Mouse (Mus musculus) forebrain, embryonic 12.5 days (tissue): Measurements from ENCODE around the gene Rcbtb2. TPM values are rescaled to one million over a fixed set of nuclear protein-coding genes. Genes with fewer than 3 reads are reported as not detected.
A peak's percentile ranks its signal among the peaks of the same experiment; 100 is the strongest.

ENCODE experiments used
- ATAC-seq: fragments of 200-750 bp; cut with Nextera tagmentation; 2 replicates; pipeline ENCODE4 v1.8.0; 2017; ENCODE audit warnings: moderate TSS enrichment; ENCODE audit not compliant: low FRiP score
- H3K27ac ChIP-seq: fragments of 300-500 bp; sonication (generic); 2 replicates; pipeline ENCODE4 v1.5.1; 2016; ENCODE audit warnings: mild to moderate bottlenecking
- H3K27me3 ChIP-seq: fragments of 300-500 bp; sonication (generic); 2 replicates; pipeline ENCODE4 v1.6.1; 2016; ENCODE audit warnings: mild to moderate bottlenecking
- H3K36me3 ChIP-seq: fragments of 300-500 bp; sonication (generic); replicated peaks from 2 replicates; pipeline ENCODE4 v1.6.1; 2016; ENCODE audit warnings: mild to moderate bottlenecking
- H3K4me1 ChIP-seq: fragments of 300-500 bp; sonication (generic); 2 replicates; pipeline ENCODE4 v1.6.1; 2016
- H3K4me2 ChIP-seq: fragments of 300-500 bp; sonication (generic); 2 replicates; pipeline ENCODE4 v1.6.1; 2016; ENCODE audit warnings: mild to moderate bottlenecking, moderate library complexity
- H3K4me3 ChIP-seq: fragments of 300-500 bp; sonication (generic); replicated peaks from 2 replicates; pipeline ENCODE4 v1.5.1; 2016; ENCODE audit warnings: mild to moderate bottlenecking
- H3K9ac ChIP-seq: fragments of 300-500 bp; sonication (generic); 2 replicates; pipeline ENCODE4 v1.6.1; 2016; ENCODE audit warnings: mild to moderate bottlenecking
- H3K9me3 ChIP-seq: fragments of 300-500 bp; sonication (generic); 2 replicates; pipeline ENCODE4 v1.6.1; 2016
- WGBS: fragments of 180-500 bp; shearing (Covaris S2); methylation state at CpG from one replicate; pipeline ENCODE4 v1.1.7; 2016; 5-methylcytosine and 5-hydroxymethylcytosine counted together
- polyA plus RNA-seq: library from polyadenylated mRNA; unstranded; fragments of >200 nt; fragmentation: Nextera tagmentation; extraction: Ambion mirVana; gene quantifications from 2 replicates; pipeline ENCODE4 v1.2.1, GENCODE M21; 2016

Gene Rcbtb2
- polyA plus RNA-seq, 1 experiment from 2014 or later, result 136 TPM

DNA sequence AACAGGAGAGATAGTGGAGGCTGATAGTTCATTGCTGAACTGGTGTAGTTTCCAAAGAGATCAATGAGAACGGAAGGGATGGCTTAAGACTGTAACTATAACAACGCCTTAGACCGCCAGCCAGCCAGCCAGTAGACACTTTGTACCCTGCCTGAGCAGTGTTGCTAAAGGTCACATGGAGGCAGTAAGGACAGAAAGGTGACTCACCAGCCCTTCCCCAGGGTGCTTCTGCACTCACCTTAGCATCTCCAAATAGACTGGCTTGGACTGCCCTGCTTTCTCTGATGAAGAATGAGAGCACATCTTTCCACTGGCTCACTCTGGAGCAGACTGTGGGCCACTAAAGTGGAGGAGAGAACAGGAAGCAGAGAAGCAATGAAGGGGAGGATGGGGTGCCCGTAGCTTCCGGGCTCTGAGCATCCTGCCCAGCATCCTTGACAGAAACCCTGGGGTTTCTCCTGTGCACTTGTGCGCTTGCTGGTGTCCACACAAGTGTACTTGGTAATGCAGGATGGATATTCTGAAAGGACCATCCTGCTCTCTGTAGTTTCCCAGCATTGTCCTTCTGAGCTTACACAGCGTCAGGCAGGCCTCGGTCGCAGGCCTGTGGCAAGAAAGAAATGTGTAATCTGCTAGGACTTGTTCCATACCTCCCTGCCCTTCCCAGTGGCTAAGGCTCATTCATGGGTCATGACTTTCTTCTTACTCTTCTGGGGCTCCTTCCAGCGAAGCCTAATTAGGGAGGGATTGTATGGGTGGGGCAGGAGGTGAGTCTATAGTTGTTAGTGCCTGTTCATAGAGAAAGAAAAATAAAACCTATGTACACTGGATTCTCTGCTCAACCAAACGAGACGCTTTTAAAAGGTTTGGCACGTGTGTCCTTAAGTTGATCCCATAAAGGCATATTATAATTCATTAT, 47.3 kb downstream of the Rcbtb2 start:
- no peak overlapping the region for H3K4me2 ChIP-seq
- WGBS, result 76% methylated on average over 13 of the region's 13 CpGs
- H3K27ac ChIP-seq, result no peak overlapping the region
- ATAC-seq, result no peak
- no peak overlapping the region for H3K9ac ChIP-seq
- no peaks in the 10 kb centered on the region for H3K27me3 ChIP-seq
- peaks cover 80% of the 10 kb centered on the region for H3K36me3 ChIP-seq
- H3K9me3 ChIP-seq, result no peaks in the 10 kb centered on the region
- H3K4me1 ChIP-seq, result no peaks in the 10 kb centered on the region
- no peak overlapping the region for H3K4me3 ChIP-seq

DNA sequence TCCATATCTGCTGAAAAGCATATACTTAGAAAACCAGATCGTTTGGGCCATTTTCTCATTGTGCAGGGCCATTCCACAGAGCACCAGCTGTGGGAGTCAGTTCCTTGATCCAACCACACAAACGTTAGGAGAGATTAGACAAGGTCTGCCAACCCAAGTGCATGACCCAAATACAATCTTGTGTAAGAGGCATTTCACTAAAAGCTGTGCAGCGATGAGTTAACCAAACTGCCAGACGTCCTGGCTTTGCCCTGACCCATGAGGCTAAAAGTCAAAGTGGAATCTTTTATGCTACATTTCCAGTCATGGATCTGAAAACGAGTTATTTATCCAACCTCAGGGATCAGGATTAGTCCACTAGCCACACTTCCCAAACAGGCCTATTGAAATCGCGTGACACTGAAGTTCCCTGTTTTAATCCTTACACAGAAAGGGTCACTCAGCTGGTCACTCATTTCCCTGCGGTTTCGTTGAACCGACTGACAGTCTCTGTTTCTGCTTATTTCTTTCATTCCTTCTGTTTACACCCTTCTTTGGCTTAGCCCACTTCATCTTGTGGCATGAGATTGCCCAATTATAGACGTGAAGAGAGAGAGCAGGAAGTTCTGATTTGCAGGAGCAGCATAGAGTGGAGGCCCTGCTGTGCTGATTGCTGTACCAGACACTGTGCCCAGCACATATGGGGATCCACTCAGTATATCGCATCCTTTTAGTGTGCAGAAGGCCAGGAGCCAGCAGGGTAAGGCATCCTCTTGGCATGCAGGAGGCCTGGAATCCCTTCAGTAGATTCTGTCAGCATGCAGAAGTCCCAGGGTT, 49.6 kb downstream of the Rcbtb2 start:
- no peak overlapping the region for H3K4me3 ChIP-seq
- no peaks in the 10 kb centered on the region for H3K9me3 ChIP-seq
- H3K4me2 ChIP-seq, result no peak overlapping the region
- WGBS, result 47% methylated on average over 12 of the region's 12 CpGs
- H3K36me3 ChIP-seq, result peaks cover 83% of the 10 kb centered on the region
- no peak overlapping the region for H3K27ac ChIP-seq
- H3K4me1 ChIP-seq, result no peaks in the 10 kb centered on the region
- no peak overlapping the region for H3K9ac ChIP-seq
- no peaks in the 10 kb centered on the region for H3K27me3 ChIP-seq
- no peak for ATAC-seq

DNA sequence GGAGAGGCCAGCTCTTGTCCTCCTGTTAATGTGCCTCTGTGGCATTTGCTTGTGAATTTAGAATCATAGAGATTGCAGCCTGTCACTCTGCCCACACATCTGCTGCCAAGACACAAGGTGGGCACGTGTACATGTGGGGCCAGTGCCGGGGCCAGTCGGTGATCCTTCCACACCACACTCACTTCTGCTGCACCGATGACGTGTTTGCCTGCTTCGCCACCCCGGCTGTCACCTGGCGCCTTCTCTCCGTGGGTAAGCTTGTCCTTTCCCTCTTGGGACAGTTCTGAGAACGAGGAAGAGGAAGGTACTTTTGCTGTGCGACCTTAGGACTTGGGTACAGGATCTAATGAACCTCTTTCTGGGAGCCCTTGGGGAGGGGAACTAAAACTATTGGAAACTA, 50.8 kb downstream of the Rcbtb2 start:
- Histone ChIP-seq H3K27me3 (no peaks in the 10 kb centered on the region), H3K9ac (no peak overlapping the region), H3K4me3 (no peak overlapping the region), H3K27ac (0 out of 2 replicates have a peak overlapping the region, but pooled peaks have one; percentile 5), H3K9me3 (no peaks in the 10 kb centered on the region), H3K4me1 (no peaks in the 10 kb centered on the region), H3K36me3 (peaks cover 82% of the 10 kb centered on the region), H3K4me2 (no peak overlapping the region)
- 88% methylated on average over 11 of the region's 11 CpGs for WGBS
- no peak for ATAC-seq

DNA sequence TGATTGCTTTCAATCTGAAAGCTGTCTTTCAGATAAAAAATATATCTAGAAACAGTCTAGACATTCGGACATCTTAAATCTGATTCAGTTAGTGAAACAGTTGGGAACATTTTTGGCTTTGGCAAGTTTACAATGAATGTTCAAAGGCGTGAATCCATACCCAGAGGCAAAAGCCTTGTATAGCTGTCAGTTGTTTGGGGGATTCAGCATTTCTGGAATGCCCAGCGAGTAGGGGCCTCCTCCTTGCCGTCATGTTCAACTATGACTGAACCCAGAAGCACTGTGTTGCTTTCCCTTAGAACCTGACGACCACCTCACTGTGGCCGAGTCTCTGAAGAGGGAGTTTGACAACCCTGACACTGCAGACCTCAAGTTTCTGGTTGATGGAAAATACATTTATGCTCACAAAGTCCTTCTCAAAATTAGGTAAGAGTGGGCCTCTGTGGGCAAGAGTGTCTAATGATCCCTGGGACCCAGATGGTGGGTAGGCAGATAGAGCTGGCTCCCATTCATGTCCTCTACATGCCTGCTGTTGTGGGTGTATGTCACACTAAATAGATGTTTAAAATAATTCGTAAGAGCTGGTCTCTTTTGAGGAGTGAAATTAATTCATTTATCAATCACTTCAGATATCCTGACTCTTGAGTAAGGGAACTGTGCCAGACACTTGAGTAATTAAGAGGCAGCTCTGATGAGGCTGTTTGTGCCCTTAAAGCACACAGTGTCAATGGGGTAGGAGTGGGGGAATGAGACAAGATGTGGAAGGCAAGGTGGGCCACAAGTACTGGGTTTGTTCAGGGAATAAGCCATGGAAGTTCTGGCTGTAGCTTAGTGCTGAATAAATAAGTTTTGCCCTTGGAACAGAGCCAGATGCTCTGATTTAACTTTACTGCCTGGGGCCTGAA, 51.5 kb downstream of the Rcbtb2 start:
- H3K4me2 ChIP-seq, result no peak overlapping the region
- no peak overlapping the region for H3K4me3 ChIP-seq
- peak; percentile 39; the same call in 1 of the 2 replicates for ATAC-seq
- H3K4me1 ChIP-seq, result no peaks in the 10 kb centered on the region
- H3K36me3 ChIP-seq, result peaks cover 87% of the 10 kb centered on the region
- H3K27me3 ChIP-seq, result no peaks in the 10 kb centered on the region
- no peak overlapping the region for H3K9ac ChIP-seq
- H3K27ac ChIP-seq, result no peak overlapping the region
- no peaks in the 10 kb centered on the region for H3K9me3 ChIP-seq
- 77% methylated on average over 7 of the region's 7 CpGs for WGBS

DNA sequence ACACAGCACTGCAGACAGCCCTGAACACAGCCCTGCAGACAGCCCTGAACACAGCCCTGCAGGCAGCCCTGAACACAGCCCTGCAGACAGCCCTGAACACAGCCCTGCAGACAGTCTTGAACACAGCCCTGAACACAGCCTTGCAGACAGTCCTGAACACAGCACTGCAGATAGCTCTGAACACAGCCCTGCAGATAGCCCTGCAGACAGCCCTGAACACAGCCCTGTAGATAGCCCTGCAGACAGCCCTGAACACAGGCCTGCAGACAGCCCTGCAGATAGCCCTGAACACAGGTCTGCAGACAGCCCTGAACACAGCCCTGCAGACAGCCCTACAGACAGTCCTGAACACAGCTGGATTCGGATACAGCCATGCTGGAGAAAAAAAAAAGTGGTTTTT, 52.2 kb downstream of the Rcbtb2 start:
- Histone ChIP-seq H3K36me3 (peaks cover 90% of the 10 kb centered on the region), H3K4me2 (no peak overlapping the region), H3K27ac (no peak overlapping the region)

DNA sequence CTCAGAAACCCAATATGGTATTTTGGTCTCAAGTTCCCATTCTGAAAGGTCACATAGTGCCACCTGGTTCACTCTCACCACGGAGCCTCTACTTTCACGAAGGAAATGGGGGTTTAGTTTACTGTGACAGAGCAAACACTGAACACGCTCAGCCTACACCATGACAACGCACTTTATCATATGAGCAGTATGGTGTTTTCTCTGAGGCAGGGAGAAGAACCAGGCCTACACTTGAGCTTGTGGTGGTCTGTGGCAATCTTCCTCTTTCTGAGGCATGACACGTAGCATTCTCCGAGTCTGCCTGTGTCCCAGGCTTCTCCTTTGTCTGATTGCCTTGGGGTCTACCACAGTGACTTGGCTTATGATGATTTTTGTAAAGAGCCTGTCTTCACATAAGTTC, 53.0 kb downstream of the Rcbtb2 start:
- H3K4me3 ChIP-seq, result no peak overlapping the region
- H3K27ac ChIP-seq, result no peak overlapping the region
- H3K27me3 ChIP-seq, result no peaks in the 10 kb centered on the region
- no peaks in the 10 kb centered on the region for H3K4me1 ChIP-seq
- 87% methylated on average over 6 of the region's 6 CpGs for WGBS
- no peak overlapping the region for H3K9ac ChIP-seq
- H3K9me3 ChIP-seq, result no peaks in the 10 kb centered on the region
- no peak overlapping the region for H3K4me2 ChIP-seq
- peaks cover 92% of the 10 kb centered on the region for H3K36me3 ChIP-seq
- ATAC-seq, result no peak

More for the DNA sequence above, 52.2 kb downstream of the Rcbtb2 start:
- Histone ChIP-seq H3K9me3 (no peaks in the 10 kb centered on the region), H3K27me3 (no peaks in the 10 kb centered on the region), H3K4me3 (no peak overlapping the region), H3K9ac (no peak overlapping the region), H3K4me1 (no peaks in the 10 kb centered on the region)
- no peak for ATAC-seq
- WGBS, result 90% methylated on average over 1 of the region's 1 CpGs

DNA sequence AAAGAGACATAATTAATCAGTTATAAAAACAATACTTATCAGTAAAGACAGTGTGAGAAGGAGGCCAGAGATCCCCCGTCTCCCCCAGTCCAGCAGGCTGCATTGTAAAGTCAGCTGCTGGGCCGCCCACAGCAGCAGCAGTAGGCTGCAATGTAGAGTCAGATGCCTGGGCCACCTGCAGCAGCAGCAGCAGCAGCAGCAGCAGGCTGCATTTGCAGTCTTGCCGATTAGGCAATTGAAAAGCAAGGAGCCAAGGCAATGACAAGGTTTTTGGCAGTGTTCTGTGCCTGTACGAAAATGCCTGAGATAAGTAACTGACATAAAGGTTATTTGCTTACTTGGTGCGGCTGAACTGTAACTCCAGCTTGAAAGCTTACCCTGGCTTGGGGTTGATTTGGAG, 53.4 kb downstream of the Rcbtb2 start:
- H3K4me1 ChIP-seq, result no peaks in the 10 kb centered on the region
- no peak overlapping the region for H3K9ac ChIP-seq
- H3K9me3 ChIP-seq, result no peaks in the 10 kb centered on the region
- 90% methylated on average over 5 of the region's 5 CpGs for WGBS
- H3K27ac ChIP-seq, result no peak overlapping the region
- no peak for ATAC-seq
- H3K4me3 ChIP-seq, result no peak overlapping the region
- no peak overlapping the region for H3K4me2 ChIP-seq
- H3K36me3 ChIP-seq, result peaks cover 91% of the 10 kb centered on the region
- H3K27me3 ChIP-seq, result no peaks in the 10 kb centered on the region

DNA sequence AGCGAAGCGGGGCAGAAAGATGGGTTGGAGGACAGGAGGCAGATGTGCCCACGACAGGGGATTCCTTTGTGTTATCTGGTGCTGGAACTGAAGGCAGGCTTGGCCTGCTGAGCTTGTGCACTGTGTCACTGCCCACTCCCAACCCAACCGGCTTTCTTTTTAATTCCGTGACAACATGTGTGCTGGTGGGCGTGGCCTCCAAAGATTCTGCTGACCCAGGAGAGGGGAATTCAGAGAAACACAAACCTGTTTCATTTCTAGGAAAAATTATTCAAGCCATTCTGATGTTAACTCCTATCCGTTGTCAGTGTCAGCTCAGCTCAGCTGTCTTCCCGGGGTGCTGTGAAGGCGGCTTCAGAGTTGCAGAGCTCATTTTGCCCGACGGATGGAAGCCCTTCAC, 55.1 kb downstream of the Rcbtb2 start:
- no peak for ATAC-seq
- Histone ChIP-seq H3K4me2 (no peak overlapping the region), H3K4me3 (no peak overlapping the region), H3K27ac (no peak overlapping the region), H3K9ac (no peak overlapping the region), H3K27me3 (no peaks in the 10 kb centered on the region), H3K4me1 (no peaks in the 10 kb centered on the region), H3K36me3 (peaks cover 92% of the 10 kb centered on the region), H3K9me3 (no peaks in the 10 kb centered on the region)
- WGBS, result 91% methylated on average over 11 of the region's 11 CpGs

DNA sequence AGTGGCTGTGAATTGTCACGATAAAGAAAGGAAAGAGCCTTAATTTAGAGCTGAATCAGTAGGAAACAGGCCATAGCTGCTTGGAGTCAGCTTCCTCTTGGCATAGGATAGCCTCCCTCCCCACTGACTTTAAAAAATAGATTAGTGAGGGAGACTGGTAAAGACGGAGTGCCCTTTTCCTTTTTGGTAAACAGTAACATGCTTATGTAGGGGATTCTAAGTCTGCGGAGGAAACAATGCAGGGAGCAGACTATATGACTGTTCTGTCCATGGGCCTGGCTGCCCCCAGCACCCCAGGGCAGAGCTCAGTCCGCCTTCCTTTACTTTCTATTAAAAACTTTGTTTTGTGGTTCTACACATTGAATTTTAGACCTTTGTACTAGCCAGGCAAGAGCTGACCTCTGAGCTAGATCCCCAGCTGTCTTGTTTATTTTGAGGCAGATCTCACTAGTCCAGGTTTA, 56.4 kb downstream of the Rcbtb2 start:
- WGBS, result 85% methylated on average over 4 of the region's 4 CpGs
- H3K27me3 ChIP-seq, result no peaks in the 10 kb centered on the region
- H3K9me3 ChIP-seq, result no peaks in the 10 kb centered on the region
- no peak overlapping the region for H3K9ac ChIP-seq
- H3K36me3 ChIP-seq, result peaks cover 87% of the 10 kb centered on the region
- H3K27ac ChIP-seq, result no peak overlapping the region
- H3K4me2 ChIP-seq, result no peak overlapping the region
- no peaks in the 10 kb centered on the region for H3K4me1 ChIP-seq
- no peak overlapping the region for H3K4me3 ChIP-seq
- ATAC-seq, result no peak

DNA sequence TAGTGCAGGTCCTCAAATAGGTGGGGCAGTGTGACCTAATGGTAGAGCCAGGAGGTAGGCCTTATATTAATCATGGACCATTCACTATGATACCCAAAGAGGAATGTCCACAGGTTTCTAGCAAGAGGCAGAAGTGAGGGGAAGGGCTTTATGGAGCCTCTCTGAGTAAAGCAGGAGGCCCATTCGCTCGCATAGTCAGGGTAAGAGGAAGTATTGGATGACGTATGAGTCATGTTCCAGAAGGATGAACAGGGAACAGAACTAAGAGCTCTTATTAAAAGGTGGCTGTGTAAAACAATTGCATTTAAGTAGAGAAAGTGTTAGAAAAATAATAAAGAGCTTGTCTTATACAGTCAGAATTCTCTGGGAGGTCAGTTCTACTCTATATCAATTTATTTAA, 57.8 kb downstream of the Rcbtb2 start:
- H3K36me3 ChIP-seq, result peaks cover 85% of the 10 kb centered on the region
- no peak overlapping the region for H3K9ac ChIP-seq
- WGBS, result 85% methylated on average over 3 of the region's 3 CpGs
- no peaks in the 10 kb centered on the region for H3K4me1 ChIP-seq
- ATAC-seq, result no peak
- no peak overlapping the region for H3K4me2 ChIP-seq
- H3K9me3 ChIP-seq, result no peaks in the 10 kb centered on the region
- H3K27me3 ChIP-seq, result no peaks in the 10 kb centered on the region
- H3K4me3 ChIP-seq, result no peak overlapping the region
- H3K27ac ChIP-seq, result no peak overlapping the region

DNA sequence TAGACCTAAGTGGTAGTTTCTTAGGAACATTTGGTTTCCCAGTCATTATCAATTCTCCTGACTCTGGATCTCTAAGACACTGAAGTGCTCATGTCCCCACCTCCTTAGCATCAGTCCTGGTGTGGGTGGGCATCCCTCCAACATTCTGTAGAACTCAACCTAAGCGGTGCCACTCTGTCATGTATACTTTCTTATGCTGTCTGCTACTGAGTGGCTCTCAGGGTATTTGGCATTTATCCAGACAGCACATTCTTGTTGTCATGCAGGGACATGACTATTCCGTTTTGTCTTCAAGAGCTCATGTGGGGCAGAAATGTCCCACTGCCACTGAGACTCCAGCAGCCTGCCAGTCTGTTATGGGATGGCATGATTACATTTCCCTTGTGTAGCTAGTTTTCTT, 58.3 kb downstream of the Rcbtb2 start:
- Histone ChIP-seq H3K4me3 (no peak overlapping the region), H3K9me3 (no peaks in the 10 kb centered on the region), H3K9ac (no peak overlapping the region), H3K36me3 (peaks cover 84% of the 10 kb centered on the region), H3K27ac (no peak overlapping the region), H3K4me2 (no peak overlapping the region), H3K4me1 (no peaks in the 10 kb centered on the region), H3K27me3 (no peaks in the 10 kb centered on the region)
- no peak for ATAC-seq
- WGBS, result 71% methylated on average over 2 of the region's 2 CpGs

DNA sequence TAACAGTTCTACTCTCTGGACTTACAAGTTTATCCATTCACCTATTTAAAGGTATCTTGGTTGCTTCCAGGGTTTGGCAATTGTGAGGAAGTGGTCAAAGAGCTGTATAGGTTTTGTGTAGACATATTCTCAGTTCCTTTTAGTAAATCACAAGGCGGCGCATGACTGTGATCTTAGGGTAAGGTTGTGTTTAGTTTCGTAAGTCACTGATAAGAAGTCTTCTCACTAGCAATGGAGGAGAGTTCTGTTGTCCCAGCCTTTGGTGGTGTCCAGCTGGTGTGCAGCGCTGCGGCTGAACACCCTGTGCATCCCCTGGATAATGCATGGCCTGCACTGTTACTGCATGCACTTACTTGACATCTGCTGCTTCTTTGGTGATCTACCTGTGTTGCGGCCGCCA, 64.0 kb downstream of the Rcbtb2 start:
- no peaks in the 10 kb centered on the region for H3K9me3 ChIP-seq
- peaks cover 42% of the 10 kb centered on the region for H3K36me3 ChIP-seq
- no peak overlapping the region for H3K4me2 ChIP-seq
- H3K27ac ChIP-seq, result no peak overlapping the region
- 84% methylated on average over 7 of the region's 7 CpGs for WGBS
- H3K4me1 ChIP-seq, result no peaks in the 10 kb centered on the region
- H3K9ac ChIP-seq, result no peak overlapping the region
- no peaks in the 10 kb centered on the region for H3K27me3 ChIP-seq
- no peak overlapping the region for H3K4me3 ChIP-seq
- ATAC-seq, result no peak
